Mouse (Mus musculus) liver (tissue): Measurements from ENCODE around the gene Syt5.

Source experiments
- DNase-seq: peaks from one replicate; pipeline ENCODE4 v3.0.0-alpha.2; 2020; ENCODE audit warnings: mixed read lengths

Gene Syt5

DNA sequence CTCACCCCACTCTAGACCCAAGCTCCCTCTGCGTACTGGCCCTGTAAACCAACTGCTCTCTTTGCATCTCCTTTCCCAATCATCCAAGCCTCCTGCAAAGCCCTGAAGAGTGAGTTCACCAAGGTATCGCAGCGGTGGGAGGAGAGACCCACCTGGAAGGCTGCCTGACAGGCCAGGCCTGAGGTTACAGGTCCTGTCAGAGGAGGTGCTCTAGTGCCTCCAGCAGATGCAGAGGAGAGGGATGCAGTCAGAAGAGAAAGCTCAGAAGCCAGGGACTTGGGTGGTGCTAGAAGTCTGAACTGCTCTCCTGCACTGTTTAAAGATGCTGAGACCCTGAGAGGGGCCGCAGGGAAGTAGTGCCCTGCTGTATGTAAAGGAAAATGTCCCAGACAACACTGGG is 48.3 kb downstream of the Syt5 start:
- no peak for DNase-seq

DNA sequence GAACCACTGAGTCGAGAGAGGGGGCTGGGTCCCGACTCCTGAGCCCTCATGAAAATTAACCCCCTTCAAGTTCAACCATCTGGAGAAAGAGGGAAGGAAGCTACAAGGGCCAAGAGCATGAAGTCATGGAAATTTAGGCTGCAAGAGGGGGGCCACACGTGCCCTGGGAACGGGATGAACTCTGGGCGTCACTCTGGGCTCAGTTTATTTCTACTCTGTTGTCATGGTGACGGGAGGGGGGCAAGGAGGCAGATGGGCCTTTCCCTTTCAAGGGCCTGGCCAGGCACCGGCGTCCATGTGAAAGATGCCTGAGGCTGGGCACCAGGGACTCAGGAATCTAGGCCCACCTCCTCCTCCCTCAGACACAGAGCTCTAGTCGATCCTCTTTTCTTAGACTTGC is 49.1 kb downstream of the Syt5 start:
- no peak for DNase-seq

DNA sequence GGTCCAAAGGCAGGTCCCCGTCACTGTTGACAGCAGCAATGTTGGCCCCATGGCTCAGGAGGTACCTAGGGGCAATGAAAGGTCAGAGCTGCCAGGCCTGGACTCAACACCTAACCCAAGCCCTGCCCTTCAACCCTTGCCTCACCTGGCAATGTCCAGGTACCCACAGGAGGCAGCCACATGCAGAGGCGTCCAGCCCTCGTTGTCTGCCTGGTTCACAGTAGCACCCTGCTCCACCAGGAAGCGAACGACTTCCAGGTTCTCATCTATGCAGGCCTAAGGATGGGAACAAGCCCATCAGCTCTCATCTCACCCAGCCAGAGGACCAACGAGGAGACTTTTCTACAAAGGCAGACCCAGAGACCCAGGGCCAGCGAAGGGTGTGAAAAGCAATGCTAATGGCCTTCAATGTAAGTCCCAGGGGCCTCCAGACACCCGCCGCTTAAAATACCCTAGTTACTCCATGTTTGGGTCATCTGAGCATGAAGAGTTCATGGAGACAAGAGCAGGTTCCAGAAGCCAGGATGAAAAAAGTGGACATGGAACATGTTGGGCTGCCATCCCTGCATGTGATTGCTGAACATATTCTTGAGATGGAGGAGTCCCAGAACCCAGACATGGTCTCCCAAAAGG is 50.0 kb downstream of the Syt5 start:
- no peak for DNase-seq

DNA sequence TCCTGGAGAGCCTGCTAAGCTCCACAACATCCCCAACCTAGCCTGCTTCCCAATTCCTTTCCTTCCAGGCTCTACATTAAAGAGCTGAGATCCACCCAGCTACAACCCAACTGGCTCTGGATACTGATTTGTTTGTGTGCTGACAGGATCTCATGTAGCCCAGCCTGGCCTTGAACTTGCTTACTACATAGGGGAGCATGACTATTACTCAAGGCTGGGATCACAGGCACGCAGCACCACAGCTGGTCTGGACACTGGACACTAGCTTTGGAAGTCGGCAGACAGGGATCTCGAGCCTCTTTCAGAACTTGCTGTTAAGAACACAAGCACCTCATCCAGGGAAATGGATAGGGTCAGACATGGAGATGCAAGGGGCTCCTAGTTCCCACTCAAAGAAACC is 50.9 kb downstream of the Syt5 start:
- no peak for DNase-seq

DNA sequence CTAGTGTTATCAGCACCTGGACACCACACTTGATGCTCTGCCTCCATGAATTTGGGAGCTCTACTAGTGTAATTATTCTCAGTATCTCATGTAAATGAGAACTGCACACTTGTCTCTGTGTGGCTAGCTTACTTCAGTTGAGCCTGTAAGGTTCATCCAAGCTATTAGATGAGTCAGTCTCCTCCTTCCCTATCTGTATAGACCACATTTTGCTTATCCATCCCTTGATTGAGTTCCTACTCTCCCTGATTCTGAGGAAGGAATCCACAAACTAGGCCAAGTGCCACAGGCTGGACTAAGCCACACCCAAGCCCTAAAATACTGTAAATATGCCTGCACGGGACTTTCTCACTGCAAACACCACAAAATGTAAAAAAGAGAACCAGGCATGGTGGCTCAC is 53.4 kb downstream of the Syt5 start:
- no peak for DNase-seq

DNA sequence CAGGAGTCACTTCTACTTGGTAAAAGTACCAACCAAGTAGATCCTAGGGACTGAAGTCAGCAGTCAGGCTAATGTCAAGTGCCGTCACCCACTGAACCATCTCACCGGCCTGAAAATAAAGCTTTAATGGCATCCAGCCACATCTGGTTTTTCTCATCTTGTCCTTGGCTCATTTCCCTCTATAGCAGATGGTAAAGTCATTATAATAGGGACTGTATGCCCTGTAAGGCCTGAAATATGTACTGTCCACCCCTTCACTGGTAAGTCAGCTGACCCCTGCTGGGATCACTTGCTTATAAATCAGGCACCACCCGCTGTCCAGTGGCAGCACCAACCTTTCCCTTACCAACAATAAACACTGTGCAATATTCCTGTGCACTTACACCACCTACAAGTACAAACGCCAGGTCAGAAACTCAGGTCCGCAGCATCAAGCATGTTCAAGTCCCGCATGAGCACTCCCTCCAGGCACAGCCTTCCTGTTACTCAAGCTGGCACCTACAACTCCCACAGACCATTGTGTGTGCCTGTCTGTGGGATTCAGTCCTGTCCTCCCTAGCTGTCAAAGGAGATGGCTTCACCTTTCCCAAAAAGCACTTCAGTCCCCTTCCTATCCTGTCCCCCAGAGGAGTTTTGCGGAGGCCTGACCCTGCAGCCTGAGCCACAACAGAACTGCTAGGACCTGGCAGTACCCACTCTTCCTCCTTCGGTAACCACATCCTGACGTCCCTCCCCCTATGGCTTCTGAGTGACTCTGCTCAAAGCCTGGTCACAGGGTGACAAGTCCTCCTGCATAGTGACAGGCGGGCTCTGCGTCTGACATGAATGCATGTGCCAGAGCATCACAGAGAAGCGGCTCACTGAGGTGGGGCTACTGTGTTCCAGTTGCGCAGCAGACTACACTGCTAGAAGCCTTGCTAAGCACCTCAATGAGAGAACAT is 54.8 kb downstream of the Syt5 start:
- DNase-seq = no peak

DNA sequence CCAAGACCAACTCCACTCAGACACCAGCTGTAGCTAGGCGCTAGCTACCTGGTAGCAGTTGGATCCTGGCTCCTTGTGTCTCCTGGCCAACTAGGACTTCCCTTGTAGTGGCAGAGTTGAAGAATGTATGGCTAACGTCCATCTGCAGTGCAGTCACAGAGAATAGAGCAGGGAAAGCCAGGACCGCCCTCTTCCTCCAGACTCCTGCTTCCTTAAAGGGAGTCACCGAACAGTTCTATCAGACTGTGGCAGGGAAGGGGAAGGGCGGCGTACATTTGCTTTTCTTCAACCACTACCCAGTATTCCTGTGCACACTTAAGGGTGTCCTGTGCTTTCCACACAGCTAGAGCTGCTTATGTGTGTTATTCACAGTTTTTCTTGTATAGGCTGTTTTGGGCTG is 56.0 kb downstream of the Syt5 start:
- DNase-seq = no peak
